Mouse (Mus musculus) CD4-positive, CD25-positive, alpha-beta regulatory T cell, adult 2 months (primary cell): ENCODE measurements around the gene Fam198a.
A peak's percentile ranks its signal among the peaks of the same experiment; 100 is the strongest.

Experiments used
- DNase-seq: peaks from one replicate; pipeline ENCODE4 v3.0.0-alpha.2; 2012; ENCODE audit warnings: low read depth, low spot score

Fam198a gene

GRCm38 (mm10) chr9:121981466-121982105 lies 30.8 kb downstream of the Fam198a start:
- no peak for DNase-seq

GRCm38 (mm10) chr9:121982214-121982613 lies 31.4 kb downstream of the Fam198a start:
- DNase-seq: no peak

GRCm38 (mm10) chr9:121982665-121983064 lies 31.9 kb downstream of the Fam198a start:
- DNase-seq: no peak

- peak; percentile 69 for DNase-seq
These were observed 32.7 kb downstream of the Fam198a start for GRCm38 (mm10) chr9:121983504-121983903.

GRCm38 (mm10) chr9:121984465-121985461 lies 34.0 kb downstream of the Fam198a start:
- DNase-seq: peak; percentile 79

GRCm38 (mm10) chr9:121988910-121989309 lies 38.1 kb downstream of the Fam198a start:
- no peak for DNase-seq

GRCm38 (mm10) chr9:121989536-121989935 lies 38.7 kb downstream of the Fam198a start:
- no peak for DNase-seq

- DNase-seq: no peak
These were observed 40.3 kb downstream of the Fam198a start for GRCm38 (mm10) chr9:121991041-121991440.

- DNase-seq: no peak
These were observed 42.3 kb downstream of the Fam198a start for GRCm38 (mm10) chr9:121993047-121993446.

- no peak for DNase-seq
These were observed 44.3 kb downstream of the Fam198a start for GRCm38 (mm10) chr9:121995077-121995476.

- no peak for DNase-seq
These were observed 44.8 kb downstream of the Fam198a start for GRCm38 (mm10) chr9:121995508-121996131.

GRCm38 (mm10) chr9:121997010-121997409 lies 46.2 kb downstream of the Fam198a start, which contains the start of gene Pomgnt2:
Gene Pomgnt2 (minus strand): TSS chr9:121997110.
- no peak for DNase-seq

GRCm38 (mm10) chr9:121997978-121998377 lies 47.2 kb downstream of the Fam198a start:
- DNase-seq: no peak

- DNase-seq: no peak
These were observed 55.4 kb downstream of the Fam198a start for GRCm38 (mm10) chr9:122006175-122006574.

GRCm38 (mm10) chr9:122006609-122007008 lies 55.8 kb downstream of the Fam198a start:
- peak; percentile 43 for DNase-seq

- no peak for DNase-seq
These were observed 58.1 kb downstream of the Fam198a start for GRCm38 (mm10) chr9:122008876-122009275.

- no peak for DNase-seq
These were observed 60.0 kb downstream of the Fam198a start for GRCm38 (mm10) chr9:122010751-122011150.

- no peak for DNase-seq
These were observed 62.0 kb downstream of the Fam198a start for GRCm38 (mm10) chr9:122012816-122013215.

- DNase-seq: peak; percentile 53
These were observed 62.8 kb downstream of the Fam198a start for GRCm38 (mm10) chr9:122013629-122014028.

- DNase-seq: peak; percentile 85
These were observed 63.5 kb downstream of the Fam198a start for GRCm38 (mm10) chr9:122014241-122014667.

- DNase-seq: no peak
These were observed 67.3 kb downstream of the Fam198a start for GRCm38 (mm10) chr9:122018079-122018478.
